Mouse (Mus musculus): ENCODE measurements around the gene Ldlrap1. TPM values are rescaled to one million over a fixed set of nuclear protein-coding genes. Genes with fewer than 3 reads are reported as not detected.
A peak's percentile ranks its signal among the peaks of the same experiment; 100 is the strongest.

The Ldlrap1 gene
- polyA plus RNA-seq, 1 experiment from 2014 or later, result 27.2 TPM

- no peak overlapping the region for H3K9ac ChIP-seq
- ATAC-seq (ENCODE audit: insufficient number of reproducible peaks, insufficient read depth, low FRiP score, low TSS enrichment, low read depth), result no peak
- H3K4me1 ChIP-seq, result peaks cover 49% of the 10 kb centered on the region
- H3K4me2 ChIP-seq, result no peak overlapping the region
- 0 out of 2 replicates have a peak, but pooled peaks cover 3% of the 10 kb centered on the region for H3K27me3 ChIP-seq
- H3K4me3 ChIP-seq, result no peak overlapping the region
- WGBS, result 74% methylated on average over 6 of the region's 6 CpGs
- no peak overlapping the region for H3K27ac ChIP-seq
- no peaks in the 10 kb centered on the region for H3K9me3 ChIP-seq
- H3K36me3 ChIP-seq, result peaks cover under 1% of the 10 kb centered on the region; the same call in 1 of the 2 replicates
Measured at GRCm38 (mm10) chr4:134760281-134760680, 7.5 kb downstream of the Ldlrap1 start.

DNA sequence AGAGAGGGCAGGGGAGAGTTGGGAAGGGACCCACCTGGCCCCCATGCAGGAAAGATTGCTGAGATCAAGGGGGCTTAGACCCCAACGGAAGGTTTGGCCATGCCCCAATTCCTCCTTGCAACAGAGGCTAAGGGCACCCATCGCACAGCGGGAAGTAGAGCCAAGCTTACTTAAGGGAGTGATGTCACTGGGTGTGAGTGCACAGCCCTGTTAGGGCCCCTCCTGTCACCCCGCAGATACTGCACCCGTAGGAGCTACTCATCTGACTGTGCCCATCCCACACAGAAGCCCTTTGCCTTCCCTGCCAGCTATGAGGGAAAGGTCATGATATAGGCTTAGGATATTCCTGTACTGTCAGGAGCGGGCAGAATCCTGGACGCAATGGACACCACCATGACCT, 8.3 kb downstream of the Ldlrap1 start:
- no peak overlapping the region for H3K27ac ChIP-seq
- WGBS, result 87% methylated on average over 7 of the region's 7 CpGs
- H3K27me3 ChIP-seq, result 0 out of 2 replicates have a peak, but pooled peaks cover 3% of the 10 kb centered on the region
- H3K4me2 ChIP-seq, result no peak overlapping the region
- H3K4me1 ChIP-seq, result peaks cover 54% of the 10 kb centered on the region
- H3K9ac ChIP-seq, result no peak overlapping the region
- peaks cover 8% of the 10 kb centered on the region; the same call in 1 of the 2 replicates for H3K36me3 ChIP-seq
- no peaks in the 10 kb centered on the region for H3K9me3 ChIP-seq
- H3K4me3 ChIP-seq, result no peak overlapping the region
- no peak for ATAC-seq (ENCODE audit: insufficient number of reproducible peaks, insufficient read depth, low FRiP score, low TSS enrichment, low read depth)

- 0 out of 2 replicates have a peak, but pooled peaks cover 3% of the 10 kb centered on the region for H3K27me3 ChIP-seq
- peaks cover 8% of the 10 kb centered on the region; the same call in 1 of the 2 replicates for H3K36me3 ChIP-seq
- H3K9ac ChIP-seq, result no peak overlapping the region
- H3K27ac ChIP-seq, result no peak overlapping the region
- WGBS, result 89% methylated on average over 14 of the region's 14 CpGs
- peaks cover 60% of the 10 kb centered on the region for H3K4me1 ChIP-seq
- H3K4me2 ChIP-seq, result no peak overlapping the region
- ATAC-seq (ENCODE audit: insufficient number of reproducible peaks, insufficient read depth, low FRiP score, low TSS enrichment, low read depth), result no peak
- H3K9me3 ChIP-seq, result no peaks in the 10 kb centered on the region
- no peak overlapping the region for H3K4me3 ChIP-seq
Measured at GRCm38 (mm10) chr4:134758922-134759321, 8.9 kb downstream of the Ldlrap1 start.

DNA sequence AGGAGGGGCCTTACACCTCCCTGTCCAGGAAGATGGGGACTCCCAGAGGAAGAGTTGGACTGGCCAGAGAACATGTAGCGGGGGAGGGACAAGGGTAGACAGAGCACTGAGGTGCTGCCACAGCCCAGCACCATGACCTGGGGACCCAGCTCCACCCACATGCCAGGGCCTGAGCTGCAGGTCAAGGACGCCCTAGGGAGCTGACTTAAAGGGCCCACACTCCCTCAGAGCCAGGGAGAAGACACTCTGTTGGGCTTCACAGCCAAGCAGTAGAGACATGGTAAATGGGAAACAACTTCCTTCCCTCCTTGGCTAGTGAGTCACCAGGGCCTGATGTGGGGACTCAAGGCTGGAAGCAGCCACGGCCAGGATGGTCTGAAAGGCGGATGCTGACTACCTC, 9.5 kb downstream of the Ldlrap1 start:
- H3K27me3 ChIP-seq, result 0 out of 2 replicates have a peak, but pooled peaks cover 3% of the 10 kb centered on the region
- H3K9me3 ChIP-seq, result no peaks in the 10 kb centered on the region
- ATAC-seq (ENCODE audit: insufficient number of reproducible peaks, insufficient read depth, low FRiP score, low TSS enrichment, low read depth), result no peak
- H3K4me2 ChIP-seq, result no peak overlapping the region
- no peak overlapping the region for H3K4me3 ChIP-seq
- 74% methylated on average over 4 of the region's 4 CpGs for WGBS
- H3K4me1 ChIP-seq, result peaks cover 65% of the 10 kb centered on the region
- H3K9ac ChIP-seq, result no peak overlapping the region
- peaks cover 12% of the 10 kb centered on the region for H3K36me3 ChIP-seq
- no peak overlapping the region for H3K27ac ChIP-seq

GRCm38 (mm10) chr4:134756953-134757352, 10.9 kb downstream of the Ldlrap1 start:
- peaks cover 62% of the 10 kb centered on the region for H3K4me1 ChIP-seq
- no peak overlapping the region for H3K27ac ChIP-seq
- 0 out of 2 replicates have a peak overlapping the region, but pooled peaks have one; percentile 21 for H3K9ac ChIP-seq
- WGBS, result 60% methylated on average over 7 of the region's 7 CpGs
- H3K27me3 ChIP-seq, result 0 out of 2 replicates have a peak, but pooled peaks cover 3% of the 10 kb centered on the region
- no peak for ATAC-seq (ENCODE audit: insufficient number of reproducible peaks, insufficient read depth, low FRiP score, low TSS enrichment, low read depth)
- no peak overlapping the region for H3K4me3 ChIP-seq
- no peaks in the 10 kb centered on the region for H3K9me3 ChIP-seq
- no peak overlapping the region for H3K4me2 ChIP-seq
- peaks cover 21% of the 10 kb centered on the region for H3K36me3 ChIP-seq

GRCm38 (mm10) chr4:134754941-134755340, 12.9 kb downstream of the Ldlrap1 start:
- H3K36me3 ChIP-seq, result peaks cover 26% of the 10 kb centered on the region
- H3K4me2 ChIP-seq, result no peak overlapping the region
- H3K9ac ChIP-seq, result no peak overlapping the region
- 69% methylated on average over 13 of the region's 13 CpGs for WGBS
- H3K9me3 ChIP-seq, result no peaks in the 10 kb centered on the region
- no peak overlapping the region for H3K4me3 ChIP-seq
- no peak overlapping the region for H3K27ac ChIP-seq
- ATAC-seq (ENCODE audit: insufficient number of reproducible peaks, insufficient read depth, low FRiP score, low TSS enrichment, low read depth), result no peak
- H3K4me1 ChIP-seq, result peaks cover 64% of the 10 kb centered on the region
- 0 out of 2 replicates have a peak, but pooled peaks cover 3% of the 10 kb centered on the region for H3K27me3 ChIP-seq

- H3K4me3 ChIP-seq, result no peak overlapping the region
- no peak overlapping the region for H3K9ac ChIP-seq
- peaks cover 63% of the 10 kb centered on the region for H3K4me1 ChIP-seq
- H3K9me3 ChIP-seq, result no peaks in the 10 kb centered on the region
- 0 out of 2 replicates have a peak overlapping the region, but pooled peaks have one; percentile 3 for H3K27ac ChIP-seq
- ATAC-seq (ENCODE audit: insufficient number of reproducible peaks, insufficient read depth, low FRiP score, low TSS enrichment, low read depth), result no peak
- no peak overlapping the region for H3K4me2 ChIP-seq
- H3K36me3 ChIP-seq, result peaks cover 31% of the 10 kb centered on the region
- 0 out of 2 replicates have a peak, but pooled peaks cover 3% of the 10 kb centered on the region for H3K27me3 ChIP-seq
- 42% methylated on average over 10 of the region's 10 CpGs for WGBS
Measured at GRCm38 (mm10) chr4:134754371-134754770, 13.5 kb downstream of the Ldlrap1 start.

- peaks cover 63% of the 10 kb centered on the region for H3K4me1 ChIP-seq
- H3K9ac ChIP-seq, result peak overlapping the region; percentile 4; the same call in 1 of the 2 replicates
- no peak overlapping the region for H3K4me2 ChIP-seq
- 47% methylated on average over 17 of the region's 17 CpGs for WGBS
- no peak overlapping the region for H3K27ac ChIP-seq
- ATAC-seq (ENCODE audit: insufficient number of reproducible peaks, insufficient read depth, low FRiP score, low TSS enrichment, low read depth), result no peak
- no peak overlapping the region for H3K4me3 ChIP-seq
- H3K27me3 ChIP-seq, result 0 out of 2 replicates have a peak, but pooled peaks cover 7% of the 10 kb centered on the region
- peaks cover 38% of the 10 kb centered on the region for H3K36me3 ChIP-seq
- no peaks in the 10 kb centered on the region for H3K9me3 ChIP-seq
Measured at GRCm38 (mm10) chr4:134753516-134754261, 14.1 kb downstream of the Ldlrap1 start.

DNA sequence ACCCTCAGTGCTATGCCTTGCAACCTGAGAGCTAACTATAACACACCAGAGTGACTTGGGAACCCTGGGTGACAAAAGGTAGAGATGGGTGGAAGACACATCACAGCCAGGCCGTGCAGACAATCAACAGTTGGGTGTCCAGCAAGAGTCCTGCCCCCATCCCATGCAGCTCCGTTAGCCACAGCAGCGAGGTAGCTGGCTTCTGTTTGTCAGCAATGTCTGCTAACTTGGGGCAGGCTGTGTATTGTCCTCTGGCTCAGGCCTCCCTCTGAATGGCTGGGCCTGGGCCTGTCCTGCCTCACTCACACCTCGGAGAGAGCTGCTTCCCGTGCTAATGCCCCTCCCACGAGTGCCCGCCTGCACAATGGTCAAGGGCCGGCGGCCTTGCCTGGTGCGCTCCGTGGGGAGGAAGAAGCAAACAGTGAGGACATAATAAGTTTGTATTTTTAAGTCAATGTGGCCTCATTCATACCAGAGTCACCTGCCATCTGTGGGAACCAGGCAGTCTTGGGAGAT, 14.9 kb downstream of the Ldlrap1 start:
- Histone ChIP-seq H3K9me3 (no peaks in the 10 kb centered on the region), H3K9ac (peak overlapping the region; percentile 4; the same call in 1 of the 2 replicates), H3K27me3 (0 out of 2 replicates have a peak, but pooled peaks cover 7% of the 10 kb centered on the region), H3K4me3 (no peak overlapping the region), H3K27ac (no peak overlapping the region; the same call in 1 of the 2 replicates), H3K4me1 (peaks cover 63% of the 10 kb centered on the region), H3K36me3 (peaks cover 45% of the 10 kb centered on the region), H3K4me2 (no peak overlapping the region)
- ATAC-seq (ENCODE audit: insufficient number of reproducible peaks, insufficient read depth, low FRiP score, low TSS enrichment, low read depth), result no peak
- 71% methylated on average over 11 of the region's 11 CpGs for WGBS

- Histone ChIP-seq H3K4me3 (no peak overlapping the region), H3K4me1 (peaks cover 56% of the 10 kb centered on the region), H3K27me3 (0 out of 2 replicates have a peak, but pooled peaks cover 5% of the 10 kb centered on the region), H3K9me3 (no peaks in the 10 kb centered on the region), H3K4me2 (no peak overlapping the region), H3K9ac (no peak overlapping the region), H3K27ac (peak overlapping the region; percentile 55; the same call in 1 of the 2 replicates), H3K36me3 (peaks cover 56% of the 10 kb centered on the region)
- no peak for ATAC-seq (ENCODE audit: insufficient number of reproducible peaks, insufficient read depth, low FRiP score, low TSS enrichment, low read depth)
- WGBS, result 58% methylated on average over 18 of the region's 18 CpGs
Measured at GRCm38 (mm10) chr4:134751682-134752380, 16.0 kb downstream of the Ldlrap1 start.

GRCm38 (mm10) chr4:134750825-134751224, 17.0 kb downstream of the Ldlrap1 start:
- Histone ChIP-seq H3K9ac (no peak overlapping the region), H3K4me1 (peaks cover 52% of the 10 kb centered on the region), H3K4me3 (no peak overlapping the region), H3K27ac (peak overlapping the region; percentile 75), H3K36me3 (peaks cover 66% of the 10 kb centered on the region), H3K4me2 (0 out of 2 replicates have a peak overlapping the region, but pooled peaks have one; percentile 14), H3K27me3 (0 out of 2 replicates have a peak, but pooled peaks cover 4% of the 10 kb centered on the region), H3K9me3 (no peaks in the 10 kb centered on the region)
- 68% methylated on average over 6 of the region's 6 CpGs for WGBS
- no peak for ATAC-seq (ENCODE audit: insufficient number of reproducible peaks, insufficient read depth, low FRiP score, low TSS enrichment, low read depth)

Measured in embryonic facial prominence, embryonic 13.5 days (tissue).